Mouse (Mus musculus) B cell, adult 67 days (primary cell): Measurements from ENCODE around the gene Olfr1382. TPM values are rescaled to one million over a fixed set of nuclear protein-coding genes. Genes with fewer than 3 reads are reported as not detected.

Source experiments
- total RNA-seq, 2 experiments: library from RNA; stranded (reverse); gene quantifications; 4 replicates each; pipeline ENCODE4 v1.2.4; 2023

Olfr1382 gene
- total RNA-seq = not detected

DNA sequence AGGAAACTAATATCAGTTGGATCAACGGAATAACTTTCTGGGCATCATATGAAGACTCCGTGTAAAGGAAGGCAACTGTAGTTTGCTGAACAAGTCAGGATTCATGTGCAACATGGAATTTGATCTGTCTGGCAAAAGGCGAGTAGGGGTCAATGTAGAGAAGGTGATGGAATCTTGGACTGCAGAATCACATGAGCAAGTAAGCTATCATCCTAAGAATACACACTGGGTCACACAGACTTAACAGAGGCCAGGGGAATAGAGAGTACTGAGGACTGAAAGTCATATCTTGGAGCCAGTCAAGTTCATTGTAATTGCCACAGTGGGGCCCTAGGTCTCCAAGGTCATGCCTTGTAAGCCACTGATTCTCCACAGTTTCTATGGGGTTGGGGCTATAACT is at the start of gene Olfr1382:
TSS of gene Olfr1382 (plus strand) at position 301 of the 400 bp plus-strand sequence.

DNA sequence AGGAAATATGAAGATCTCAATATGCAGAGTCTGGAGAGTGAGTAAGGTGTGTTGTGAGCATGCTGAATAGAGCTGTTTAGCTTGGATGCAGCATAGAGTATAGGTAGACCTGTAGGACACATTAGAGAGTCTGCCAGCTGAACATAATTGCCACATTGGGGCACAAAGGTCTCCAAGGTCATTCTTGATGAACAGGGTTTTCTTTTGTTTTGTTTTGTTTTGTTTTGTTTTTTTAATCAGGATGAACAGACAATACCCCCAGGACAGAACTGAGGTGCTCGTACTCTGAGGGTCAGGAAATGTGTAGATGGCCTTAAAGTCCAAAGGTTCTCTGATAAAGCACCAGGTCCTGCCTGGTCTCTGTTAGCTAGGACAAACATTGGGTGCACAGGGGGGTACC is 39.3 kb upstream of the Olfr1382 start, which contains the start of gene Olfr1385:
TSS of gene Olfr1385 (plus strand) at position 301 of the 400 bp plus-strand sequence.

DNA sequence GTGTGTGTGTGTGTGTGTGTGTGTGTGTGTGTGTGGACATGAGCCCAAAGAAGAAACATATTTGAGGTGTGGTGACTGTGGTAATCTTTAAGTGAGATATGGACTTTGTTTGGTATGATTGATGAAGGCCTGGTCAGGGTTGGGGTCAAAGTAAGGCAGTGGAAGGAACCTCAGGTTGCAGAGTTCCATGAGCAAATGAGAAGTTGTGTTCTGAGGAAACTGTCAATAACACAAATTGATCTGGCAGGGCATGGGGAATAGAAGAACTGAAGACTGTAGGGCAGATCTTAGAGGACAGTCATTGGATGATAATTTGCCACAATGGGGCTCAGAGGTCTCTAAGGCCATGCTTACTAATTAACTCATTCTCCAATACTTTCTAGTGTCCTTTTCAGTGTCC is 8.7 kb upstream of the Olfr1382 start, which contains the start of gene Olfr1383:
TSS of gene Olfr1383 (plus strand) at position 301 of the 400 bp plus-strand sequence.

GRCm38 (mm10) chr11:49543149-49543548 is 15.1 kb downstream of the Olfr1382 start, which contains the start of gene Olfr1381:
TSS of gene Olfr1381 (plus strand) at chr11:49543449.

GRCm38 (mm10) chr11:49556578-49556977 is 28.5 kb downstream of the Olfr1382 start, which contains the start of gene Olfr1380:
TSS of gene Olfr1380 (plus strand) at chr11:49556878.

Other genes starting within 250 kb of the Olfr1382 start
- 1 to 10 TPM; 1.2 to 1.5 TPM for gene Olfr1393, start 249.9 kb upstream of the Olfr1382 start, total RNA-seq
- gene Olfr1392, start 243.0 kb upstream of the Olfr1382 start, total RNA-seq = under 1 TPM; 0.21 to 0.52 TPM
- not detected for gene Olfr10, start 223.5 kb upstream of the Olfr1382 start, total RNA-seq
- not detected for gene Olfr1391, start 205.5 kb upstream of the Olfr1382 start, total RNA-seq
- gene Olfr1390, start 193.1 kb upstream of the Olfr1382 start, total RNA-seq = not detected
- not detected for gene Olfr1389, start 105.2 kb upstream of the Olfr1382 start, total RNA-seq
- gene Olfr1388, start 91.6 kb upstream of the Olfr1382 start, total RNA-seq = under 1 TPM; 0.64 to 0.92 TPM
- gene Olfr1387, start 72.9 kb upstream of the Olfr1382 start, total RNA-seq = not detected
- gene Olfr1386, start 63.2 kb upstream of the Olfr1382 start, total RNA-seq = not detected
- not detected for gene Olfr1385, start 39.2 kb upstream of the Olfr1382 start, total RNA-seq
- gene Olfr1384, start 21.5 kb upstream of the Olfr1382 start, total RNA-seq = not detected
- not detected for gene Olfr1383, start 8.6 kb upstream of the Olfr1382 start, total RNA-seq
- not detected for gene Olfr1381, start 15.2 kb downstream of the Olfr1382 start, total RNA-seq
- gene Olfr1380, start 28.6 kb downstream of the Olfr1382 start, total RNA-seq = not detected
- gene Flt4, start 81.0 kb downstream of the Olfr1382 start, total RNA-seq = not detected
- gene Scgb3a1, start 135.4 kb downstream of the Olfr1382 start, total RNA-seq = not detected
- gene Cnot6, start 184.5 kb downstream of the Olfr1382 start, total RNA-seq = 10 to 100 TPM; 74.2 to 82.1 TPM